Mouse (Mus musculus) CD8-positive naive resting alpha-beta T cell, adult 2 months (primary cell): ENCODE data around the gene Mmachc.
"Not testable (repeated sequence)": the region's sequence is repeated elsewhere in the genome, so short reads cannot be mapped to it uniquely, and the experiment has no call there.

Experiments used
- DNase-seq, 2 experiments: peaks; one replicate each; pipeline ENCODE4 v3.0.0; 2022; ENCODE audit warnings: low read depth in 2 of 2, low spot score in 2 of 2

Mmachc gene

DNA sequence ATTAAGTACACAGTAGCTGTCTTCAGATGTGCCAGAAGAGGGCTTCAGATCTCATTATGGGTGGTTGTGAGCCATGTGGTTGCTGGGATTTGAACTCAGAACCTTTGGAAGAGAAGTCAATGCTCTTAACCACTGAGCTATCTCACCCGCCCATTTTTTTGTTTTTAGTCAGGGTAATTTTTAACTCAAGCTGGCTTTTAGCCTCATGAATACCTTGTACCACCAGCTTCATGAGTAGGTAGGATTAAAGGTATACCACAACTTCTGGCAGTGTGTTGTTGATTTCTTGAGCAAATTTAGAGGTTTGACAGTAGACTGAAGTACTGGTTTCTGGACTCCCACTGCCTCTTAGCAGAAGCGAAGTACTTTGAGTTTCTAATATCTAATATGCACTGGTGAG is 16.1 kb downstream of the Mmachc start:
- no peak for DNase-seq

DNA sequence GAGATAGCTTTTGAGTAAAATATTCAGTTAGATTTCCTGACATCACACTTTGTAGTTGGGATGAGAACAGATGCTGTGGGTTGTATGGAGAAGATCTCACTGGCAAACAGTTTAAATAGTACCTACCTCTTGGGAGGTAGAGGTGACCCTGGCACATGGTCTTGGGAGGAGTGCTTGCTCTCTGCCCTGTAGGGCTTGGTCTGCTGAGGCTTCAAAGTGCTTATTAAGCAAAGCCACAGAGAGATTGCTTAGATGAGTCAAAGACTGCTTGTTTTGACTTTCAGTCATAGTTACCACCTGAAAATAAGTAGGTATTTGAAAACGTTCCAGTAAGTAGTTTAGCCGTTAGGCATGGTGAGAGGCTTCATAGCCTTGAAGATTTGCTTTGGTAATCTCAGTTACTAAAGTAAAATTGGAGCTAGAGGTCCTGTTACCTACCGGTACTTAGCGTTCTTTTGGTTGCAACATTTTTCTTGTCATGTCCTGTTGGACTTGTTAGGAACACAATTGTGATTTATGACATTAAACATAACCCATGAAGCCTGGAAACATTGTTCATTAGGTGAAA is 18.8 kb downstream of the Mmachc start:
- no peak for DNase-seq

GRCm38 (mm10) chr4:116687041-116687440 is 21.2 kb downstream of the Mmachc start:
- no peak for DNase-seq

DNA sequence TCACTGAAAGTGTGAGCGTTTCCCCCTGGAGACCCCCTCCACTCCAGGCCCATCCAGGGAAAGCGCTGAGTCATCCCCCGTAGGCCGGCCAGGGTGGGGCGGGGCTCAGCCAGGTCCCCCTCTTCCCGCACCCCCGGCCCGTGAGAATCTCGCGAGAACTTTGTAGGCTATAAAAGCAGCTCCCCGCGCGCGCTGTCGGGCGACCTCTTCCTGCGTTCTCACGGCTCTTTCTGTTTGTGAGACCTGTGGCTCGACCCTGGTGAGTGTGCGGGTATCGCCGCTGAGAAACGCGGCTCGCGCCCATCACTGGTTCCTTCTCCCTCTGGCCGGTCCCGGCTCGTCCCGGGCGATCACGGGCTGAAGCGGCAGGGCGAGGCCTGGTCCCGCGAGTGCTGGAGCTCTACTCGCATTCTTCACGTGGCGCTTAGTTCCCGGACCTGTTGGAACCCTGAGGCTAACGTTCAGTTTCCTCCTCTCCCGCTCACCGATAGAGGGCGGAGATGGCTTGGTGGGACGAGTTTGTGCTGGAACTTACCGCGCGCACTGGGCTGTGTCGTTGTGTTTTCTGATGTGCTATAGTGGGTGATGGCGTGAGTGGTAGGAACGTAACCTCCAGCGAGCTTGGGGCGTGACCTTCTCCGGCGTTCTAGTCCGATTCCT is 22.7 kb downstream of the Mmachc start, which contains the start of gene Prdx1:
TSS of gene Prdx1 (plus strand) at position 143 of the 660 bp plus-strand sequence.
- peak; percentile 98 for DNase-seq

GRCm38 (mm10) chr4:116684665-116685064 is 23.5 kb downstream of the Mmachc start:
- no peak for DNase-seq

DNA sequence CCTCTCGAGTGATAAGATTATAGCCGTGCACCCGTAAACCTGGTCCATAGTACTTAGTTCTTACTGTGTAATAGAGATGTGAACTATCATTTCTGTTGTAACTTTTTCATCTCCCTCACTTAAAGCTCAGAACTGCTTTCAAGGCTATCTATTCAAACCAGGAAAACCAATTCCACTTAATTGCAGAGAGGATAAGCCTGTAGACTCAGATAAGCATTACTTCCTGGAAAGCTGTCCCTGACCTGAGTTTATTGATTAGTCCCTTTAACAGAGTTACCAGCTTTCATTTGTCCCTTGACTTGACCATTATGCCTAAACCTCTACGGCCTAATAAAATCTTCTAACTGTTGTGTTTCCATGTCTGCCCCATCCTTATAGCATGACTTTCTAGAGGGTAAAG is 24.2 kb downstream of the Mmachc start:
- DNase-seq: no peak

DNA sequence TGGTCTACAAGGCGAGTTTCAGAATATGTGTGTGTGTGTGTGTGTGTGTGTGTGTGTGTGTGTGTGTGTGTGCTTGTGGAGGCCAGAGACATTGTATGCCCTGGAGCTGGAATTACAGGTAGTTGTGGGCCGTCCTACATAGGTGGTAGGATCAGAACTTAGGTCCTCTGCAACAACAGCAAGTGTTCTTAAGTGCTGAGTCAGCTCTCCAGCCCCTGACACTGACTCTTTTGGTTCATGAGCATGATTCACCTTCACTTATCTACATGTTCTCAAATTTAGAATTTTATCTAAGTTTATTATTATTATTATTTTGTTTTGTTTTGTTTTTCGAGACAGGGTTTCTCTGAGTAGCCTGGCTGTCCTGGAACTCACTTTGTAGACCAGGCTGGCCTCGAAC is 27.7 kb downstream of the Mmachc start:
- DNase-seq: not testable (repeated sequence)

DNA sequence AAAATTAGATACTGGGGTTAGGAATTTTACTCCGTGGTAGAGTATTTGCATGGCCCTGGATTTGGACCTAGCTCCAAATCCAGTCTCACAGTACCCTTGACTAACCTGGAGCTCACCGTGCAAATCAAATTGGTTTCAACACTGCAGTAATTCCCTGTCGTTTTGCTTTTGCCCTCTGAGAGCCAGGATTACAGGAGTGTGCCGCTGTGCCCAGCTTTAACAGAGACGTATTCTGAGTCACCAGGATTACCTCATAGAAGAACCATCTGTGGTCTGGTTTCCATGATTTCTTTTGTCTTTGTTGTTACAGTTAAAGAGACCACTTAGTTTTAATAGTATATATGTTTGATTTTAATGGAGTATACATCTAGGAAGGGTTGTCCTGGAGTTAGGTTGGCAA is 29.1 kb downstream of the Mmachc start:
- DNase-seq: no peak

DNA sequence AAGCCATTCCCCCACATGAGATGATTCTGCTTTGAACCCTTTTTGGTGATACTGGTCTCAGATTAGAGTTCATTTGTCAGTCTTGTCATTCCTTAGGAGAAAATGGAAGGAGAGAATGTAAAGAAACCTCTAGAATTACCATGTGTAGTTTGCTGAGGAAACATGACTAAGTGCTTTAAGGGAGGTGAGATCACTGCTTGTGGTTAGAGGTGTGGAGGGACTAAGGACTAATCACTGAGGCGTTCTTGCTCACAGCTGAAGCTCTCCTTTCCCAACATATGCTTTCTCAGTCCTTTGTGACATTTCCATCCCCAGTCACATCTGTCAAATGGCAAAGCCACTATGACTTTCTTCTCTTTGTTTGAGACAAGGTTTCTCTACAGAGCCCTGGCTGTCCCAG is 30.4 kb downstream of the Mmachc start:
- DNase-seq: no peak

DNA sequence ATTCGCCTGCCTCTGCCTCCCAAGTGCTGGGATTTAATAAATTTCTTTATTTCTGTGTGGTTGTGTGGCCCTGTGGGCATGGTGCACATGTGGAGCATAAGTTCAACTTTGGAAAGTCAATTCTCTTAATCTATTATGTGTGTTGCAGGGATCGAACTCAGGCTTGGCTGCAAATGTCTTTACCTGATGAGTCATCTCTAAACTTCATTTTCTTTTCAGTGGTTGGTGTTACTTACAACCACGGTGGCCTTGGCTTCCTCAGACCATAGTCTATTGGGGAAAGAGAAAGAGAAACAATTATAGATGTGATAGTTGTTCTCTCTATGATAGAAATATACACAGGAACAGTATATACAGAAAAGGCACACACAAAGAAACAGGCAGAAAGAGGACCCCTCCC is 32.2 kb downstream of the Mmachc start:
- DNase-seq: no peak

DNA sequence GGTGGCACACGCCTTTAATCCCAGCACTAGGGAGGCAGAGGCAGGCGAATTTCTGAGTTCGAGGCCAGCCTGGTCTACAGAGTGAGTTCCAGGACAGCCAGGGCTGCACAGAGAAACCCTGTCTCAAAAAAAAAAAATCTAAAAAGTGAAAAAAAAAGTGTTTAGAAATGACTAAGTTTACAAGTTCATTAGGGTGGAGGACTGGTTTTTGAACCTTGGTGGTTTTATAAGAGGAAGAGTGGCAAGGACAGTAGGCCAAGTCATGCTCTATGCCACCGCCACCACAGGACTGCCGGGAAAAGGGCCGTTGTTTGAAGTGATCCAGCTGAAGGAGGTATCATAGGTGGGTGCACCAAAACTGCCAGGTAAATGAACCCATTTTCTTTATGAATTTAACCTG is 33.4 kb downstream of the Mmachc start:
- DNase-seq: not testable (repeated sequence)

GRCm38 (mm10) chr4:116672785-116673184 is 35.4 kb downstream of the Mmachc start:
- DNase-seq: no peak

DNA sequence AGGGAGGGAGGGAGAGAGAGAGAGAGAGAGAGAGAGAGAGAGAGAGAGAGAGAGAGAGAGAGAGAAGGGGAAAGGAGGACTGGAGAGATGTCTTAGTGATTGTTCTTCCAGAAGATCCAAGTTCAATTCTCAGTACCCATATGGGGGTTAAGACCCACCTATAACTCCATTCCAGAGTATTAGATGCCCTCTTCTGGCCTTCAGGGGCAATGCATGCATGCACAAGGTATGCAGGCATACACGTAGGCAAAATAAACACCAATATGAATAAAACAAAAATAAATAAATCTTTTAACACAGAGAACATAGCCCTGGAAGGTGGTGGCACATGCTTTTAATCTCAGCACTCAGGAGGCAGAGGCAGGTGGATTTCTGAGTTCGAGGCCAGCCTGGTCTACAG is 38.9 kb downstream of the Mmachc start:
- DNase-seq: peak in 1 of 2 experiments; percentile 11

DNA sequence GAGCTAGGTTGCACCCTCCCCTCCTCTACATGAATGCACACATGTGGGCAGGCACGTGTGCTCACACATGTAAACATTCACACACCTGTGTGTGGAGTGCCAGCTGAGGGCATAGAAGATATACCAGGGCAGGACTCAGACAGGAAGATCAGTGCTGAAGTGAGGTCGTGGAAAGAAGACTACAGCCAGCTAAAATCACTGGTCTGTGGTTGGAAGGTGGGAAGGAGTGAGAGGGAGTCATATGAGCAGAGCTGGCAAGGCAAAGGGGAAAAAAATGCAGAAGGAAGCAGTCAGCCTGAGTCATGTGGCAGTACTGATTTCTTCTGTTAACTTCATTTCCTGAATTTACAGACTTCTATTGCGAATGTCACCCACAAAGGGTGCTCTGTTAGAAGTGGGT is 40.1 kb downstream of the Mmachc start:
- no peak for DNase-seq

GRCm38 (mm10) chr4:116666625-116667024 is 41.6 kb downstream of the Mmachc start:
- DNase-seq: no peak

- DNase-seq: no peak
Observed at GRCm38 (mm10) chr4:116661998-116662397, 46.2 kb downstream of the Mmachc start.

GRCm38 (mm10) chr4:116660829-116661228 is 47.4 kb downstream of the Mmachc start:
- no peak for DNase-seq

GRCm38 (mm10) chr4:116659916-116660315 is 48.3 kb downstream of the Mmachc start:
- DNase-seq: not testable (repeated sequence)

GRCm38 (mm10) chr4:116659474-116659873 is 48.7 kb downstream of the Mmachc start:
- DNase-seq: no peak

- DNase-seq: no peak
Observed at GRCm38 (mm10) chr4:116657971-116658370, 50.2 kb downstream of the Mmachc start.

DNA sequence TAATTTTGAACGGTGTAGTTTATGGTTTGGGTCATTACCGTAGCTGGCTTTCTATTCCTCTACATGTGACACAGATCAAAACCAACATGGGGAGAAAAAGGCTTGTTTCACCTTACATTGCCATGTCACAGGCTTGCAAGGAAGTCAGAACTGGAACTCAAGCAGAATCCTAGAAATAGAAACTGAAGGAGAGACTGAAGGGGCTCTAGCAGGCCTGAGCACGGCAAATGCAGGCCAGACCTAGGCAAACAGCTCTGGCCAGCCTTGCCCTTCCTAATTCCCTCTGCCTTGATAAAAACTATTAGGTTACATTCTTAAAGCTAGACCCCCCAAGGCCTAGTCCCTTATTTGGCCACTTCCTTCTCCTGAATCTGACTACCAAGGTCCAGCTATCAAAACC is 52.5 kb downstream of the Mmachc start:
- no peak for DNase-seq

DNA sequence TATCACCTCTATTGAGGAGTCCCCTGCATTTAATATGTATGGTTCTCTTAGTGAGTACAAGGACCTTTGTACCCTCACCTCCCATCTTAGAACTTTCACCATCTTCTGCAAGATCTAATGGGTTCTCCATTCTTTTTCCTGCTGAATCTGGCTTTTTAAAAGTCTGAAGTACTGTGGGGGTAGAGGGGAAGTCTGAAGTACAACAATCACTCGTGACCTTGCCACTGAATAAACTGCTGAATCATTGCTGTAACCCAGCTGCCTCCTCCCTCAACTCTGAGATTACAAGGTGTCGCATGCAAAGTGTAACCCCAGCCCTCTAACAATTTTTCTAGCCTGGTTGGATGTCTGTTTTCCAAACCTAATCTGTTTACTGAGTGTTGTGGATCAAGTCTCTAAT is 53.1 kb downstream of the Mmachc start:
- no peak for DNase-seq

- DNase-seq: no peak
Observed at GRCm38 (mm10) chr4:116653228-116653627, 55.0 kb downstream of the Mmachc start.
